Mouse (Mus musculus) forebrain, postnatal 0 days (tissue): Measurements from ENCODE around the gene Cux1. TPM values are rescaled to one million over a fixed set of nuclear protein-coding genes. Genes with fewer than 3 reads are reported as not detected.

Source experiments
- ATAC-seq: fragments of 200-750 bp; cut with Nextera tagmentation; 2 replicates; pipeline ENCODE4 v1.8.0; 2017; ENCODE audit warnings: mild to moderate bottlenecking, moderate library complexity
- DNase-seq: peaks from one replicate; pipeline ENCODE4 v3.0.0-alpha.2; 2015
- H3K27ac ChIP-seq: fragments of 300-500 bp; sonication (generic); 2 replicates; pipeline ENCODE4 v1.5.1; 2014; ENCODE audit warnings: low read depth, mild to moderate bottlenecking, antibody characterized with exemption, low read length, moderate library complexity, mixed read lengths
- H3K27me3 ChIP-seq: fragments of 300-500 bp; sonication (generic); 2 replicates; pipeline ENCODE4 v1.6.1; 2014; ENCODE audit warnings: mild to moderate bottlenecking, low read length, mixed read lengths; ENCODE audit not compliant: insufficient read depth
- H3K36me3 ChIP-seq: fragments of 300-500 bp; sonication (generic); 2 replicates; pipeline ENCODE4 v1.6.1; 2014; ENCODE audit warnings: mild to moderate bottlenecking, moderate library complexity; ENCODE audit not compliant: insufficient read depth
- H3K4me1 ChIP-seq: fragments of 300-500 bp; sonication (generic); 2 replicates; pipeline ENCODE4 v1.6.1; 2014; ENCODE audit warnings: antibody characterized with exemption; ENCODE audit not compliant: insufficient read depth
- H3K4me2 ChIP-seq: fragments of 300-500 bp; sonication (generic); 2 replicates; pipeline ENCODE4 v1.6.1; 2014; ENCODE audit warnings: low read depth, mild to moderate bottlenecking, moderate library complexity
- H3K4me3 ChIP-seq: fragments of 300-500 bp; sonication (generic); 2 replicates; pipeline ENCODE4 v1.5.1; 2014; ENCODE audit warnings: low read depth, low read length, mixed read lengths
- H3K9ac ChIP-seq: fragments of 300-500 bp; sonication (generic); 2 replicates; pipeline ENCODE4 v1.6.1; 2014; ENCODE audit warnings: mild to moderate bottlenecking
- H3K9me3 ChIP-seq: fragments of 300-500 bp; sonication (generic); 2 replicates; pipeline ENCODE4 v1.6.1; 2016; ENCODE audit warnings: low read length
- CTCF ChIP-seq: sonication (generic); IDR thresholded peaks from 2 replicates; pipeline ENCODE4 v1.5.1; 2016; ENCODE audit warnings: antibody characterized with exemption, control low read depth, low read depth
- WGBS: fragments of 180-500 bp; shearing (Covaris S2); extraction: QIAGEN DNeasy Blood & Tissue Kit; methylation state at CpG from one replicate; pipeline ENCODE4 v1.1.7; 2014; 5-methylcytosine and 5-hydroxymethylcytosine counted together
- polyA plus RNA-seq: library from polyadenylated mRNA; unstranded; fragments of >200 nt; fragmentation: Nextera tagmentation; extraction: Ambion mirVana; gene quantifications from 2 replicates; pipeline ENCODE4 v1.2.1, GENCODE M21; 2015
- total RNA-seq: library from RNA; depleted of rRNA; stranded (reverse); fragments of >200 nt; gene quantifications from 2 replicates; pipeline ENCODE4 v1.2.3, GENCODE M21; 2014

Cux1 gene
- total and polyA plus RNA-seq, 2 experiments from 2014 or later: 86.0 to 141 TPM

DNA sequence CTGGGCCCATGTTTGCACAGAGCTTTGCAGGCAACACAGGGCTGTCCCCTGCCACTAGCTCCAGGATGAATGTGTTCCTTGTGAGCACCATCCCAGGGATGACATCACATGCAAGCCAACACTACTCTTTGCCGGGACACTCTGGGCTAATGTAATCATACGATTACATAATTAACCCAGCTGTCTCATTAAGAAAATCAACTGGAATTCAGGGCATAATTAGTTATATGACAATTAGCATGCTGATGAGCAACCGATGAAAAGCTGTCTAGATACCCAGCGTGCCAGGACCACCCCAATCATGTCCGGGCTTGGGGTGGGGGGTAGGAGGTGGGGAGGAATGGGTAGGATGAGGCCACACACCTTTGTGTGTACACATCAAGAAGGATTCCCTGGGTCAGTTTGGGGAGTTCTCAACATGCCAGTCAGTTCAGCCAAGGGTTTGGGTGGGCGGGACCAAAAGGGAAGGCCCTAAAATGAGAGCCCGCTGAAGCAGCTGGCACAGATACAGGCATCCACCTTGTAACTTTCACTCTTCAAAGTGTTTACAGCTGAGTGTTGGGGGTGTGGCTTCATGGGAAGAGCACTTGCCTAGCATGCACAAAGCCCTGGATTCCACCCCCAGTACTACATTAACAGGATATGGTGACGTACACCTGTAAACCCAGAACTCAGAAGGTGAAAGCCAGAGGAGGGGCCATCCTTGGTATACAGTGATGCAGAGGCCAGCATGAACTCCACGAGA lies 184.9 kb downstream of the Cux1 start:
- ATAC-seq: peak; percentile 83
- 40% methylated on average over 9 of the region's 9 CpGs for WGBS

DNA sequence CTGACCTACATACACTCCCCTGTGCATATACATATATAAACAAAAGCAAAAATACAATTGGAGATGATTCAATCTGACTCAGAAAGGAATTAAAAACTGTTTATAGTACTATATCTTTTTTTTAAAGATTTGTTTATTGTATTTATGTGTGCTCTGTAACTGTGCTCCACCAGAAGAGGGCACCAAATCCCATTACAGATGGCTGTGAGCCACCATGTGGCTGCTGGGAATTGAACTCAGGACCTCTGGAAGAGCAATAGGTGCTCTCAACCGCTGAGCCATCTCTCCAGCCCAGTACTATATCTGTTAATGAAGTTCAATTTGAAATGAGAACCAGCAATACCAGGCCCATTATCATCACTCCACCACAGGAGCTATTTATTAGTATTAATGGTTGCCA lies 187.9 kb downstream of the Cux1 start:
- TF ChIP-seq CTCF: peak; percentile 29
- Histone ChIP-seq H3K9ac (no peak overlapping the region), H3K36me3 (no peaks in the 10 kb centered on the region; the same call in 1 of the 2 replicates), H3K4me2 (no peak overlapping the region), H3K27me3 (no peaks in the 10 kb centered on the region), H3K9me3 (no peaks in the 10 kb centered on the region), H3K27ac (no peak overlapping the region), H3K4me3 (no peak overlapping the region), H3K4me1 (peaks cover 4% of the 10 kb centered on the region; the same call in 1 of the 2 replicates)
- no peak for DNase-seq
- 90% methylated on average over 1 of the region's 1 CpGs for WGBS
- no peak for ATAC-seq

More for the DNA sequence above, 184.9 kb downstream of the Cux1 start:
- DNase-seq: peak; percentile 23
- no peak overlapping the region for H3K27ac ChIP-seq
- H3K9ac ChIP-seq: no peak overlapping the region
- H3K36me3 ChIP-seq: no peaks in the 10 kb centered on the region; the same call in 1 of the 2 replicates
- H3K4me1 ChIP-seq: peaks cover 4% of the 10 kb centered on the region; the same call in 1 of the 2 replicates
- H3K4me2 ChIP-seq: no peak overlapping the region
- H3K4me3 ChIP-seq: no peak overlapping the region
- H3K9me3 ChIP-seq: no peaks in the 10 kb centered on the region
- no peak for TF ChIP-seq CTCF
- no peaks in the 10 kb centered on the region for H3K27me3 ChIP-seq

DNA sequence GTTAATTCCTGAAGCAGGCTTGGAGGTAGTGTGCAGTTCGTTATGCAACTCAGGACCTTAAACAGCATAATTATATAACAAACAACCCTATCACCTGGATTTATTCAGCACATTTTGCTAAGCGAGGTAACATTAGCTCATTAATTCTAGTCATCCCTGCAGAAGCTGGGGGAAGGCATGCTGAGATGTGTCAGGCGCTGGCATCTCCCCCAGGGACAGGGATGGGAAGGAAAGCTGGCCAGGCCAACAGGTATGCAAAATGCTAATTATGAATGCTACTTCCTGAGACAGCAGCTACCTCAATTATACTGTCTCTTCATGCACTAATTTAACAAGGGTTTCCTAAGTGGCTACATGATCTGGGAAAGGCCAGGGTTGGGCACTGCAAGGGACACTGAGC lies 190.2 kb downstream of the Cux1 start:
- Histone ChIP-seq H3K4me1 (peaks cover 4% of the 10 kb centered on the region; the same call in 1 of the 2 replicates), H3K27ac (no peak overlapping the region), H3K36me3 (no peaks in the 10 kb centered on the region; the same call in 1 of the 2 replicates), H3K4me2 (no peak overlapping the region), H3K27me3 (no peaks in the 10 kb centered on the region), H3K9ac (no peak overlapping the region), H3K9me3 (no peaks in the 10 kb centered on the region), H3K4me3 (no peak overlapping the region)
- no peak for DNase-seq
- no peak for TF ChIP-seq CTCF
- no peak for ATAC-seq
- 50% methylated on average over 3 of the region's 3 CpGs for WGBS

DNA sequence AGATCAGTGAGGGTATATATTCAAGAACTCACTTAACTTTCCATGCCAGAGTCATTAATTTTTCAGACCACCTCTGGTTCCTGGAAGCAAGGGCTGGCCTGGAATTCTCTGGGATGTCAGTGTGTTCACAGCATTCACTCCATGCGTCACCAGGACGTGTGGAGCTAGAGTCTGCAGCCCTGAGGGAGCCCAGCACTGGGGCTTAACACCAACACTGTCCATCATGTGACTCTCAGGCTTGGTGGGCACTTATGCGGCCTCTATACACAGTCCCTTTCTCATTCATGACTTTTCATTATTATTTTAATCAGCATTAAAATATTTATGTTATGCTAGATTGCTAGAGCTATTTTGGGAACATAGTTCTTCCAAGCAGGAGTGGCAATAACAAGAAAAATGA lies 191.9 kb downstream of the Cux1 start:
- no peaks in the 10 kb centered on the region for H3K4me1 ChIP-seq
- ATAC-seq: no peak
- no peaks in the 10 kb centered on the region for H3K36me3 ChIP-seq
- H3K27me3 ChIP-seq: no peaks in the 10 kb centered on the region
- no peak overlapping the region for H3K4me2 ChIP-seq
- H3K9ac ChIP-seq: no peak overlapping the region
- no peak overlapping the region for H3K4me3 ChIP-seq
- no peaks in the 10 kb centered on the region for H3K9me3 ChIP-seq
- DNase-seq: no peak
- WGBS: 55% methylated on average over 3 of the region's 3 CpGs
- TF ChIP-seq CTCF: no peak
- no peak overlapping the region for H3K27ac ChIP-seq

DNA sequence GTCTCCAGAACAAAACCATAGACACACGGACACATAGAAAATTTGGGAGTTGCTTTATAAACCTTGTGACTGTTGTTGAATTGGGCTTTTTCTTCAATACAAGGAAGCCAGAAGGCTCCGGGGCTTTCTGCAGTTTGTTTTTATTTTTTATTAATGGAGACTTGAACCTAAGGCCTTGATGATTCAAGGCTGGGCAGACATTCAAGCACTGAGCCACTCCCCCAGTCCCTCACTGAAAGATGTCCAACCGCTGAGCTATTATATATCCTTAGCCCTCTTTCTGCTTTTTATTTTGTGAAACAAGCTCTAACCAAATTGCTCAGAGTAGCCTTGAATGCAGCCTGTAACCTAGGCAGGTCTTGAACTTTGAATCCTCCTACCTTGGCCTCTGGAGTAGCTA lies 195.0 kb downstream of the Cux1 start:
- H3K4me1 ChIP-seq: no peaks in the 10 kb centered on the region
- H3K4me2 ChIP-seq: no peak overlapping the region
- 57% methylated on average over 3 of the region's 3 CpGs for WGBS
- DNase-seq (no peak), ATAC-seq (no peak)
- H3K27ac ChIP-seq: no peak overlapping the region
- H3K36me3 ChIP-seq: peaks cover 20% of the 10 kb centered on the region
- no peak for TF ChIP-seq CTCF
- no peaks in the 10 kb centered on the region for H3K27me3 ChIP-seq
- H3K9me3 ChIP-seq: no peaks in the 10 kb centered on the region
- H3K9ac ChIP-seq: no peak overlapping the region
- no peak overlapping the region for H3K4me3 ChIP-seq

DNA sequence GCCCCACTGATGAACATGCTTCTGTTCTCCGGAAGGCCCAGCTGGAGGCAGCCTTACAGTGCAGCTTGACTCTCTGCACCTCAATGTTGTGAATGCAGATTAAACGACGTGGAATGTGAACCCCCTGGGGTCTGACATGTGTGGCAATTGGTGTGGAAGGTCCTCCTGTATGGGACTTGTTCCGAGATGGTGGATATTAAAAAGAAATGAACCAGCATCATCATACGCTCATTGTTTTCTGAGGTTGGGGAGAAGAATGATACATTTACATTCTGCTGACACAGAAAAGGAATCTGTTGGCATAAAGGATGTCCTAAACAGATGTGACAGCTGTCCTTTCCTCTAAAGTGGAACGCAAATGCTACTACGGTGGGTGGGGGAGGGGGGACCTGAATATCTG lies 203.9 kb downstream of the Cux1 start:
- Histone ChIP-seq H3K36me3 (peaks cover 18% of the 10 kb centered on the region; the same call in 1 of the 2 replicates), H3K9ac (no peak overlapping the region), H3K9me3 (no peaks in the 10 kb centered on the region), H3K27ac (no peak overlapping the region; the same call in 1 of the 2 replicates), H3K4me3 (no peak overlapping the region), H3K4me2 (no peak overlapping the region), H3K27me3 (no peaks in the 10 kb centered on the region), H3K4me1 (no peaks in the 10 kb centered on the region)
- TF ChIP-seq CTCF: 0 out of 2 replicates have a peak, but pooled peaks have one; percentile 15
- DNase-seq: peak; percentile 26
- 38% methylated on average over 7 of the region's 7 CpGs for WGBS
- no peak for ATAC-seq

DNA sequence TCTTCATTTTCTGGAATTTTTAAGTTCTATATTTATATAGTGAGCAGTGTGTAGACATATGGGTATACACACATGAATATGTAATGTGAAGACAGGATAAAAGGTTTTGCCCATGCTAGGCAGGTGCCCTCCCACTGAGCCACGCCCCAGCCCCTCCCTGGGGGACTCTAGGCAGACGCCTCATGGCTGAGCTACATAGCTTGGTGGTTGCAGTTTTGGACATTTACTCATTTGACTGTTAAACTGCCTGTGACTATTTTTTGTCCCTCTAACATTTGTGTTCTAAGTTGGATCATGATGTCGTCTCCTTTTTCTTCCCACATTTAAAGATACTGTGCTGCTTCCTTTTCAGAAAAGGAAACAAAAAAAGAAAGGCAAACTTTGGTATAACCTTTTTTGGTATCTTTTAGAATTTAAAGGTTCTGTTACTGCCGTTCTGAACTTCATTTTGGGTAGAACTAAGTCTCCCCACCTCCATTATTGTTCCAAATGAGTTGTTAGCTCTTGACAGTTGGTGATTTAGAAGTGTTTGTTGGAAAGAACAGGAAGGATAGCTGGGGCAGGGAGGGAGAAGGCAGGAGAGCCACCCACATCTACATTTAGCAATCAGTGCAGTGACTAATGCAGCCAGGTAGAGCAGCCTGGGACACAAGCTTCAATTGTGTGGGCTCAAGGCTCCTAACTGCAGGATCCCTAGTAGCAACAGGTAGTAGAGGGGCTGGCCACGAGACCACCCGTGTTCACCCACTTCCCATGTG lies 204.6 kb downstream of the Cux1 start:
- ATAC-seq: no peak
- Histone ChIP-seq H3K27ac (no peak overlapping the region), H3K9me3 (no peaks in the 10 kb centered on the region), H3K4me2 (no peak overlapping the region), H3K27me3 (no peaks in the 10 kb centered on the region), H3K9ac (no peak overlapping the region), H3K4me3 (no peak overlapping the region), H3K36me3 (peaks cover 14% of the 10 kb centered on the region; the same call in 1 of the 2 replicates), H3K4me1 (no peaks in the 10 kb centered on the region)
- 82% methylated on average over 6 of the region's 6 CpGs for WGBS
- no peak for TF ChIP-seq CTCF
- DNase-seq: no peak
